Mouse (Mus musculus): ENCODE results near the gene Prss48. TPM values are rescaled to one million over a fixed set of nuclear protein-coding genes. Genes with fewer than 3 reads are reported as not detected.
"Not testable (repeated sequence)": the region's sequence is repeated elsewhere in the genome, so short reads cannot be mapped to it uniquely, and the experiment has no call there.

Prss48 gene
- total and polyA plus RNA-seq, 3 experiments, result not detected

DNA sequence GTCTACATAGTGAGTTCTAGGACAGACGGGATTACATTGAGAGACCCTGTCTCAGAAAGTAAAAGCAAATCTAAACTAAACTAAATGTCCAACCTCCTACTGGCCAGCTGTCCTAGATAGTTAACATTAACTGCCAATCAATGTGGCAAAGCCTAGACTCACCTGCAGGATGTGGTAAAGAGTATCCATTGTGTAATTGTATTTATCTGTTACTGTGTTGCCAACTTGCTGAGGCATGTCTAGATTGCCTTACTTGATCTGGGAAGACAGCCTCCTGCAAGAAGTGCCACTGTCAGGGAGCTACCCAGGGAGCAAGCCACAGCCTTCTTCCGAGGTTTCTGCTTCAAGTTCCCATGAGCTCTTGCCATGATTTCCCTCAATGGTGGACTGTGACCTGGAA, 15.1 kb downstream of the Prss48 start:
- H3K9ac ChIP-seq (ENCODE audit: insufficient read depth, low read depth), result no peak overlapping the region
- dilution Hi-C loops (cut with MboI; ENCODE audit: extremely low pct_ligation_motif_present, extremely low pct_unique_long_range_greater_than_20kb, low sequenced_read_pairs), result no loop called here
- peaks cover 4 to 16% of the 10 kb centered on the region in 2 experiments for H3K4me1 ChIP-seq (ENCODE audit: control insufficient read depth in 1 of 2, insufficient read depth in 2 of 2)
- H3K4me3 ChIP-seq (replicated peaks in 1 of 3; ENCODE audit: low read depth in 2 of 3, low read length in 2 of 3, poor library complexity in 1 of 3), result no peak overlapping the region
- in situ Hi-C loops (cut with MboI; ENCODE audit: low pct_ligation_motif_present, low pct_unique_long_range_greater_than_20kb, low sequenced_read_pairs), result no loop called here
- H3K27me3 ChIP-seq (replicated peaks), result no peaks in the 10 kb centered on the region
- H3K36me3 ChIP-seq (replicated peaks in 1 of 2; ENCODE audit: control insufficient read depth in 1 of 2, insufficient read depth in 1 of 2, low read length in 1 of 2), result no peaks in the 10 kb centered on the region
- no peak for DNase-seq (ENCODE audit: extremely low read depth)
- TF ChIP-seq POLR2A (IDR thresholded peaks at IDR 0.05; ENCODE audit: low read depth, low read length) (no peak), NELFE (IDR thresholded peaks at IDR 0.05; ENCODE audit: low read depth, low read length) (no peak), MYC (IDR thresholded peaks at IDR 0.05; ENCODE audit: low read depth, low read length) (no peak), ZC3H11A (IDR thresholded peaks at IDR 0.05; ENCODE audit: low read depth, low read length) (no peak), ETS1 (conservative IDR thresholded peaks at IDR 0.05; ENCODE audit: low read depth, low read length) (no peak), GABPA (IDR thresholded peaks at IDR 0.05; ENCODE audit: insufficient replicate concordance, low read depth, low read length) (no peak), JUND (conservative IDR thresholded peaks at IDR 0.05; ENCODE audit: low read depth, low read length) (no peak), MEF2A (IDR thresholded peaks at IDR 0.05; ENCODE audit: borderline replicate concordance, low read depth, low read length) (no peak), POLR2AphosphoS2 (IDR thresholded peaks at IDR 0.05; ENCODE audit: low read depth, low read length) (no peak)
- no peaks in the 10 kb centered on the region for H3K79me2 ChIP-seq (replicated peaks; ENCODE audit: control insufficient read depth, extremely low read depth, insufficient read depth, poor library complexity, severe bottlenecking)
- H3K4me2 ChIP-seq (ENCODE audit: insufficient read depth, low read depth, poor library complexity, severe bottlenecking), result no peak overlapping the region
- H3K27ac ChIP-seq (ENCODE audit: insufficient read depth, low read depth), result no peak overlapping the region
- no peaks in the 10 kb centered on the region for H3K9me3 ChIP-seq (replicated peaks; ENCODE audit: low read length)

DNA sequence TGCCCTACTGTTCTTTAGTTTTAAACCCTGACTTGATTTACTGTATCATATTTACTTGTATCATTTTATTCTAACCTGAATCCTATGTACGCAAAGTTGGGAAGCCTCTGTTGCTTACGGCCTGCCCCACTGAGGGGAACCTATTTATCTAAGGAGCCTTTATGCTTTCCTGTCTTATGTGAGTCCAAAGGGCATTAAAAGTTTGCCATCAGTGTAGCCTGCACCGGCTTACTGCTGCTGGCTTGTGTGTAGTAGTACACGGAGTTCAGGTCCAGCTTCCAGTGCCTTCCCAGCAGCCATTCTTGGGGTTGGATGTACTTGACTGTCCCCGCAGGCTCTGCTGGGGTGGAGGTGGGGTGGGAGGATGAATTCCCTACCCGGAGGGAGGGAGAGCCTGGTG, 17.8 kb downstream of the Prss48 start:
- H3K4me3 ChIP-seq (replicated peaks in 1 of 3; ENCODE audit: low read depth in 2 of 3, low read length in 2 of 3, poor library complexity in 1 of 3), result no peak overlapping the region
- no peaks in the 10 kb centered on the region for H3K27me3 ChIP-seq (replicated peaks)
- DNase-seq (ENCODE audit: extremely low read depth), result no peak
- peaks cover 0 to 14% of the 10 kb centered on the region in 2 experiments; a peak in 2 of 4 replicates for H3K4me1 ChIP-seq (ENCODE audit: control insufficient read depth in 1 of 2, insufficient read depth in 2 of 2)
- dilution Hi-C loops (cut with MboI; ENCODE audit: extremely low pct_ligation_motif_present, extremely low pct_unique_long_range_greater_than_20kb, low sequenced_read_pairs) (no loop called here), in situ Hi-C loops (cut with MboI; ENCODE audit: low pct_ligation_motif_present, low pct_unique_long_range_greater_than_20kb, low sequenced_read_pairs) (no loop called here)
- TF ChIP-seq ETS1 (conservative IDR thresholded peaks at IDR 0.05; ENCODE audit: low read depth, low read length), result no peak
- H3K27ac ChIP-seq (ENCODE audit: insufficient read depth, low read depth), result no peak overlapping the region
- H3K79me2 ChIP-seq (replicated peaks; ENCODE audit: control insufficient read depth, extremely low read depth, insufficient read depth, poor library complexity, severe bottlenecking), result no peaks in the 10 kb centered on the region
- no peak overlapping the region for H3K4me2 ChIP-seq (ENCODE audit: insufficient read depth, low read depth, poor library complexity, severe bottlenecking)
- no peaks in the 10 kb centered on the region for H3K36me3 ChIP-seq (replicated peaks in 1 of 2; ENCODE audit: control insufficient read depth in 1 of 2, insufficient read depth in 1 of 2, low read length in 1 of 2)
- peaks cover 3% of the 10 kb centered on the region for H3K9me3 ChIP-seq (replicated peaks; ENCODE audit: low read length)
- no peak overlapping the region for H3K9ac ChIP-seq (ENCODE audit: insufficient read depth, low read depth)

DNA sequence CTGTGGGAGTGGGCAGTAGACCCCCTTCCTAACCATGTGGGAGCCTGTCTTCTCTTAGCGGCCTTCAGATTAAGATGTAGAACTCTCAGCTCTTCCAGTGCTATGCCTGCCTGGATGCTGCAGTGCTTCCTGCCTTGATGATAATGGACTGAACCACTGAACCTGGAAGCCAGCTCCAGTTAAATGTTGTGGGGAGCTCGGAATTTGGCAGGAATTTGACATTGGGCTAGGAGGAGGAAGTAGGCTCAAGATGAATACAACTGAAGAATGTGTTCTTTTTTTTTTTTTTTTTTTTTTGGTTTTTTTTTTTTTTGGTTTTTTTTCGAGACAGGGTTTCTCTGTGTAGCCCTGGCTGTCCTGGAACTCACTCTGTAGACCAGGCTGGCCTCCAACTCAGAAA, 20.5 kb downstream of the Prss48 start:
- H3K36me3 ChIP-seq (replicated peaks in 1 of 2; ENCODE audit: control insufficient read depth in 1 of 2, insufficient read depth in 1 of 2, low read length in 1 of 2); dilution Hi-C loops (cut with MboI; ENCODE audit: extremely low pct_ligation_motif_present, extremely low pct_unique_long_range_greater_than_20kb, low sequenced_read_pairs); H3K27ac ChIP-seq (ENCODE audit: insufficient read depth, low read depth); H3K4me3 ChIP-seq (replicated peaks in 1 of 3; ENCODE audit: low read depth in 2 of 3, low read length in 2 of 3, poor library complexity in 1 of 3); H3K4me2 ChIP-seq (ENCODE audit: insufficient read depth, low read depth, poor library complexity, severe bottlenecking); H3K9ac ChIP-seq (ENCODE audit: insufficient read depth, low read depth); H3K27me3 ChIP-seq (replicated peaks); DNase-seq (ENCODE audit: extremely low read depth); H3K9me3 ChIP-seq (replicated peaks; ENCODE audit: low read length); H3K79me2 ChIP-seq (replicated peaks; ENCODE audit: control insufficient read depth, extremely low read depth, insufficient read depth, poor library complexity, severe bottlenecking); in situ Hi-C loops (cut with MboI; ENCODE audit: low pct_ligation_motif_present, low pct_unique_long_range_greater_than_20kb, low sequenced_read_pairs): not testable (repeated sequence)
- H3K4me1 ChIP-seq (ENCODE audit: control insufficient read depth in 1 of 2, insufficient read depth in 2 of 2), result peaks cover 0 to 21% of the 10 kb centered on the region in 2 experiments; a peak in 2 of 4 replicates
